ENCODE assay signal across 10 mouse cellular contexts in genomic region chr5:123035564-123035963, GRCm38 (mm10). TPM values are rescaled to one million over a fixed set of nuclear protein-coding genes. Genes with fewer than 3 reads are reported as not detected.
DNase-seq lines count a peak whose midpoint lies in the region; ATAC-seq and TF ChIP-seq lines count a peak whose summit lies in the region.
"Had no signal": no experiment of that assay in that cellular context is flagged by ENCODE, and none has a peak within 500 bp of the region (broad histone marks: within the 10 kb centered on the region; RNA-seq: fewer than 3 reads in every experiment).

No protein-coding gene starts in this region.

- H3K4me3 ChIP-seq in kidney, embryonic 15.5 days (replicated peaks), result no peak overlapping the region
- H3K4me3 ChIP-seq in lung, postnatal 0 days (ENCODE audit: low read depth, low read length), result no peak overlapping the region
- H3K4me3 ChIP-seq: forebrain, embryonic 10.5 days had no signal

- DNase-seq in cerebellum, postnatal 10 days, result peak; percentile 60 to 64
- no peak for DNase-seq in cerebellum, adult 11-12 months
- DNase-seq in Muller cell, postnatal 12 days (ENCODE audit: inconsistent ontology term), result peak; percentile 73
- peak; percentile 83 for DNase-seq in lung, postnatal 0 days (ENCODE audit: low spot score)
- no peak for DNase-seq in adrenal gland, postnatal 10 days
- DNase-seq in left cerebral cortex, adult 8-10 months (ENCODE audit: low spot score in 2 of 2), result no peak
- DNase-seq in thymus, postnatal 36 days, result no peak

- peak; percentile 41; the same call in 1 of the 2 replicates for ATAC-seq in kidney, embryonic 15.5 days (replicated peaks; ENCODE audit: low FRiP score)
- ATAC-seq in lung, postnatal 0 days, result peak; percentile 71

- peak overlapping the region; percentile 42 for H3K27ac ChIP-seq in kidney, embryonic 15.5 days
- no peak overlapping the region for H3K27ac ChIP-seq in lung, postnatal 0 days (ENCODE audit: low read length)
- H3K27ac ChIP-seq: forebrain, embryonic 10.5 days; hindbrain, embryonic 14.5 days had no signal

- H3K4me1 ChIP-seq in kidney, embryonic 15.5 days, result peaks cover 12% of the 10 kb centered on the region
- peaks cover 16% of the 10 kb centered on the region; the same call in 1 of the 2 replicates for H3K4me1 ChIP-seq in lung, postnatal 0 days (ENCODE audit: insufficient read depth, low read depth, low read length)

- H3K4me2 ChIP-seq in kidney, embryonic 15.5 days, result no peak overlapping the region
- H3K4me2 ChIP-seq in lung, postnatal 0 days (replicated peaks; ENCODE audit: low read depth, low read length), result no peak overlapping the region
- H3K4me2 ChIP-seq: hindbrain, embryonic 14.5 days had no signal

- TF ChIP-seq CTCF in lung, postnatal 0 days (IDR thresholded peaks at IDR 0.05), result no peak

- no peak overlapping the region for H3K9ac ChIP-seq in kidney, embryonic 15.5 days
- H3K9ac ChIP-seq in lung, postnatal 0 days (replicated peaks; ENCODE audit: low read depth), result no peak overlapping the region
- H3K9ac ChIP-seq: hindbrain, embryonic 14.5 days had no signal

- no peaks in the 10 kb centered on the region for H3K27me3 ChIP-seq in kidney, embryonic 15.5 days
- H3K27me3 ChIP-seq in lung, postnatal 0 days (replicated peaks; ENCODE audit: insufficient read depth, low read length), result no peaks in the 10 kb centered on the region

- TF ChIP-seq EP300 in lung, postnatal 0 days (IDR thresholded peaks at IDR 0.05), result no peak

- WGBS in kidney, embryonic 15.5 days, result 19% methylated on average over 6 of the region's 6 CpGs
- WGBS in lung, postnatal 0 days, result 5% methylated on average over 6 of the region's 6 CpGs

- no peaks in the 10 kb centered on the region for H3K9me3 ChIP-seq in kidney, embryonic 15.5 days (replicated peaks)
- H3K9me3 ChIP-seq in lung, postnatal 0 days (ENCODE audit: low read length), result no peaks in the 10 kb centered on the region

- peaks cover 20% of the 10 kb centered on the region for H3K36me3 ChIP-seq in kidney, embryonic 15.5 days
- no peaks in the 10 kb centered on the region for H3K36me3 ChIP-seq in lung, postnatal 0 days (ENCODE audit: insufficient read depth, low read length)

RNA-seq across cellular contexts. Expression of gene Morn3, which starts 11.3 kb away (rescaled TPM):
- 0.26 TPM in 1 of 2 replicates, not detected in the other for polyA plus RNA-seq in kidney, embryonic 15.5 days (2015; fragmentation: Nextera tagmentation; extraction: Ambion mirVana)
- 5.3 and 8.3 TPM in 2 replicates for polyA plus RNA-seq in lung, postnatal 0 days (2015; fragmentation: Nextera tagmentation; extraction: Ambion mirVana)
- total RNA-seq in adrenal gland, postnatal 10 days (2021), result not detected
- total RNA-seq in left cerebral cortex, adult 8-10 months (2022), result not detected

RNA-seq across cellular contexts. Expression of gene Orai1, which starts 20.7 kb away (rescaled TPM):
- 17.5 and 18.5 TPM in 2 replicates for polyA plus RNA-seq in kidney, embryonic 15.5 days (2015; fragmentation: Nextera tagmentation; extraction: Ambion mirVana)
- polyA plus RNA-seq in lung, postnatal 0 days (2015; fragmentation: Nextera tagmentation; extraction: Ambion mirVana), result 54.7 and 55.2 TPM in 2 replicates
- 10 to 100 TPM; 13.2 to 14.6 TPM for total RNA-seq in adrenal gland, postnatal 10 days (2021)
- 10 to 100 TPM in 2 of 4 experiments, 1 to 10 TPM in 2; 6.1 to 11.8 (median 9.2) TPM for total RNA-seq in left cerebral cortex, adult 8-10 months (2022)

RNA-seq across cellular contexts. Expression of gene Tmem120b, which starts 32.7 kb away (rescaled TPM):
- polyA plus RNA-seq in kidney, embryonic 15.5 days (2015; fragmentation: Nextera tagmentation; extraction: Ambion mirVana), result 15.3 and 19.2 TPM in 2 replicates
- polyA plus RNA-seq in lung, postnatal 0 days (2015; fragmentation: Nextera tagmentation; extraction: Ambion mirVana), result 11.9 and 12.2 TPM in 2 replicates
- total RNA-seq in adrenal gland, postnatal 10 days (2021), result 10 to 100 TPM; 18.5 to 22.8 TPM
- total RNA-seq in left cerebral cortex, adult 8-10 months (2022), result 10 to 100 TPM; 13.8 to 16.4 (median 16.0) TPM

RNA-seq across cellular contexts. Expression of gene Kdm2b, which starts 45.9 kb away (rescaled TPM):
- 92.2 and 96.8 TPM in 2 replicates for polyA plus RNA-seq in kidney, embryonic 15.5 days (2015; fragmentation: Nextera tagmentation; extraction: Ambion mirVana)
- 12.2 and 13.7 TPM in 2 replicates for polyA plus RNA-seq in lung, postnatal 0 days (2015; fragmentation: Nextera tagmentation; extraction: Ambion mirVana)
- 10 to 100 TPM; 22.8 to 27.6 TPM for total RNA-seq in adrenal gland, postnatal 10 days (2021)
- 10 to 100 TPM; 22.9 to 27.1 (median 24.6) TPM for total RNA-seq in left cerebral cortex, adult 8-10 months (2022)

Comparison
In these comparisons a context has a peak if more than half of its experiments do, and no peak if none do; other contexts are left out.
1. DNase-seq: peak in cerebellum, postnatal 10 days (2 of 2), Muller cell, postnatal 12 days (single experiment) and lung, postnatal 0 days (single experiment); none in cerebellum, adult 11-12 months (single experiment), adrenal gland, postnatal 10 days (single experiment), left cerebral cortex, adult 8-10 months (0 of 2) and thymus, postnatal 36 days (0 of 2).